24 mouse cellular contexts compared by ENCODE assay signal in the genomic region with DNA sequence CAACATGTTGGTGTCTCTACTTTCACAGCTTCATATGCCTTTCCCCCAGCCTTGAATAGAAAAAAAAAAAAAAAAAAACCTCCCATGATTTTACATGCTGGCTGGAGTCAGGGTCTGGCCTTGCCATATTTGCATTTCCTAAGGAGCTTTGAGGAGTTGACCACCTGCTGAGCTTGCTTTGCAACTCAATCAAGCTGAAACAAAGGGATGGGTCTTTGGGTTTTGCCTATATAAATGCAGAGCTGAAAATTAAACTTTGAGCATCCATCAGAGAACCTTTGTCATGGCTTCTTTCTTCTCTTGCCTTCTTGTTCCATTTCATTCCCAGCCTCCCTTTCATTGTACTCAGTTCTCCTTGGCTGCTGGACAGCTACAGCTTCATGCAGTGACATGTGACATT.
"Had no signal": no experiment of that assay in that cellular context is flagged by ENCODE, and none has a peak within 500 bp of the region (broad histone marks: within the 10 kb centered on the region; RNA-seq: fewer than 3 reads in every experiment).

No protein-coding gene starts in this region.

- H3K27ac ChIP-seq: embryonic facial prominence, embryonic 10.5 days; embryonic facial prominence, embryonic 12.5 days; embryonic facial prominence, embryonic 13.5 days; embryonic facial prominence, embryonic 15.5 days; forebrain, embryonic 10.5 days; forebrain, embryonic 12.5 days; forebrain, embryonic 13.5 days; forebrain, embryonic 15.5 days; gastrocnemius, adult 2 months; heart, adult 2 months; heart, embryonic 10.5 days had no signal

- H3K9ac ChIP-seq: embryonic facial prominence, embryonic 12.5 days; embryonic facial prominence, embryonic 13.5 days; embryonic facial prominence, embryonic 15.5 days; forebrain, embryonic 12.5 days; forebrain, embryonic 13.5 days; forebrain, embryonic 15.5 days; forebrain, postnatal 0 days had no signal

- H3K4me1 ChIP-seq: embryonic facial prominence, embryonic 10.5 days; embryonic facial prominence, embryonic 12.5 days; embryonic facial prominence, embryonic 13.5 days; embryonic facial prominence, embryonic 15.5 days; forebrain, embryonic 10.5 days; forebrain, embryonic 12.5 days; forebrain, embryonic 13.5 days; forebrain, embryonic 15.5 days; heart, embryonic 10.5 days had no signal

- H3K9me3 ChIP-seq: embryonic facial prominence, embryonic 10.5 days; embryonic facial prominence, embryonic 12.5 days; embryonic facial prominence, embryonic 13.5 days; embryonic facial prominence, embryonic 15.5 days; forebrain, embryonic 10.5 days; forebrain, embryonic 12.5 days; forebrain, embryonic 13.5 days; forebrain, embryonic 15.5 days; heart, embryonic 10.5 days had no signal

- DNase-seq: cerebellum, postnatal 10 days; cerebellum, postnatal 14 days; cerebellum, postnatal 25 days; cerebellum, postnatal 36 days; embryo, embryonic 11 days; forebrain, postnatal 0 days; gastrocnemius, adult 2 months; gastrocnemius, postnatal 10 days; gastrocnemius, postnatal 14 days; gastrocnemius, postnatal 25 days; gastrocnemius, postnatal 36 days; heart, adult 11 months; heart, adult 18-20 months; heart, adult 2 months had no signal

- H3K4me3 ChIP-seq: embryonic facial prominence, embryonic 10.5 days; embryonic facial prominence, embryonic 12.5 days; embryonic facial prominence, embryonic 13.5 days; embryonic facial prominence, embryonic 15.5 days; erythroblast, embryonic 14.5 days; forebrain, embryonic 10.5 days; forebrain, embryonic 12.5 days; forebrain, embryonic 13.5 days; forebrain, embryonic 15.5 days; gastrocnemius, adult 2 months; heart, adult 2 months; heart, embryonic 10.5 days had no signal

- H3K36me3 ChIP-seq: embryonic facial prominence, embryonic 10.5 days; embryonic facial prominence, embryonic 12.5 days; embryonic facial prominence, embryonic 13.5 days; embryonic facial prominence, embryonic 15.5 days; forebrain, embryonic 10.5 days; forebrain, embryonic 12.5 days; forebrain, embryonic 15.5 days; heart, embryonic 10.5 days had no signal
